In genomic region chr16:90142247-90142573, GRCm38 (mm10) we compare ENCODE assay signal across 8 mouse cellular contexts. TPM values are rescaled to one million over a fixed set of nuclear protein-coding genes. Genes with fewer than 3 reads are reported as not detected.
DNase-seq lines count a peak whose midpoint lies in the region; ATAC-seq lines count a peak whose summit lies in the region.

No protein-coding gene starts in this region.

- peak overlapping the region; percentile 79 for H3K9ac ChIP-seq in liver, embryonic 11.5 days (ENCODE audit: low read depth, low read length)
- peak overlapping the region; percentile 78 for H3K9ac ChIP-seq in heart, embryonic 15.5 days

- H3K4me3 ChIP-seq in liver, embryonic 11.5 days (ENCODE audit: low read depth, low read length) = peak overlapping the region; percentile 76
- peak overlapping the region; percentile 60 for H3K4me3 ChIP-seq in brown adipose tissue, adult 24 weeks (ENCODE audit: insufficient read depth, low read depth, low read length)
- peak overlapping the region; percentile 68 for H3K4me3 ChIP-seq in heart, embryonic 15.5 days
- H3K4me3 ChIP-seq in midbrain, embryonic 10.5 days = peak overlapping the region; percentile 75

- no peak overlapping the region for H3K27ac ChIP-seq in liver, embryonic 11.5 days (ENCODE audit: low read depth, low read length)
- no peak overlapping the region for H3K27ac ChIP-seq in brown adipose tissue, adult 24 weeks (replicated peaks; ENCODE audit: low read depth, low read length)
- H3K27ac ChIP-seq in heart, embryonic 15.5 days = no peak overlapping the region
- peak overlapping the region; percentile 98 for H3K27ac ChIP-seq in midbrain, embryonic 10.5 days (replicated peaks)

- H3K4me2 ChIP-seq in liver, embryonic 11.5 days = peak overlapping the region; percentile 100
- peak overlapping the region; percentile 98 for H3K4me2 ChIP-seq in heart, embryonic 15.5 days

- no peak for DNase-seq in liver, embryonic 11.5 days (ENCODE audit: low spot score)
- DNase-seq in liver = no peak
- DNase-seq in kidney, postnatal 10 days = peak; percentile 53
- DNase-seq in midbrain, embryonic 10.5 days (ENCODE audit: low spot score) = peak; percentile 53
- no peak for DNase-seq in ovary, postnatal 10 days (ENCODE audit: low spot score)

- ATAC-seq in liver, embryonic 11.5 days (replicated peaks; ENCODE audit: low FRiP score) = no peak
- ATAC-seq in heart, embryonic 15.5 days (replicated peaks; ENCODE audit: insufficient number of reproducible peaks, insufficient read depth, low FRiP score, low read depth) = no peak
- no peak for ATAC-seq in inflammation-experienced regulatory T-cells, adult 6 months

- WGBS in liver, embryonic 11.5 days = 2% methylated on average over 20 of the region's 20 CpGs
- WGBS in heart, embryonic 15.5 days = 2% methylated on average over 20 of the region's 20 CpGs
- WGBS in midbrain, embryonic 10.5 days = 2% methylated on average over 20 of the region's 20 CpGs

- no peaks in the 10 kb centered on the region for H3K27me3 ChIP-seq in liver, embryonic 11.5 days (replicated peaks; ENCODE audit: control insufficient read depth, insufficient read depth, low read length)
- H3K27me3 ChIP-seq in heart, embryonic 15.5 days = no peaks in the 10 kb centered on the region
- H3K27me3 ChIP-seq in midbrain, embryonic 10.5 days (ENCODE audit: low read depth, poor library complexity, severe bottlenecking) = peaks cover 84% of the 10 kb centered on the region

- H3K36me3 ChIP-seq in liver, embryonic 11.5 days (ENCODE audit: control insufficient read depth, insufficient read depth, low read length) = no peaks in the 10 kb centered on the region
- H3K36me3 ChIP-seq in heart, embryonic 15.5 days = no peaks in the 10 kb centered on the region
- H3K36me3 ChIP-seq in midbrain, embryonic 10.5 days = peaks cover 11% of the 10 kb centered on the region

- H3K4me1 ChIP-seq in liver, embryonic 11.5 days (replicated peaks; ENCODE audit: control insufficient read depth, insufficient read depth, low read length) = peaks cover 13% of the 10 kb centered on the region
- peaks cover 9% of the 10 kb centered on the region for H3K4me1 ChIP-seq in brown adipose tissue, adult 24 weeks (ENCODE audit: control insufficient read depth, insufficient read depth, insufficient read length, low read length)
- H3K4me1 ChIP-seq in heart, embryonic 15.5 days (replicated peaks) = peaks cover 27% of the 10 kb centered on the region
- H3K4me1 ChIP-seq in midbrain, embryonic 10.5 days = peaks cover 51% of the 10 kb centered on the region

- H3K9me3 ChIP-seq in liver, embryonic 11.5 days (ENCODE audit: control insufficient read depth, low read length) = no peaks in the 10 kb centered on the region
- no peaks in the 10 kb centered on the region for H3K9me3 ChIP-seq in heart, embryonic 15.5 days (replicated peaks)
- peaks cover 5% of the 10 kb centered on the region for H3K9me3 ChIP-seq in midbrain, embryonic 10.5 days (replicated peaks)

RNA-seq across cellular contexts. Expression of gene Tiam1, which starts 1.4 kb away (rescaled TPM):
- polyA plus RNA-seq in liver, embryonic 11.5 days (2014; fragmentation: Nextera tagmentation; extraction: Ambion mirVana) = 10.7 and 17.2 TPM in 2 replicates
- polyA plus RNA-seq in brown adipose tissue, adult 24 weeks (2012; ENCODE audit: insufficient read depth, insufficient read length, missing spikeins) = 9.3 and 15.9 TPM in 2 replicates
- 7.6 and 8.1 TPM in 2 replicates for polyA plus RNA-seq in heart, embryonic 15.5 days (2015; fragmentation: Nextera tagmentation; extraction: Ambion mirVana)
- 13.8 and 13.9 TPM in 2 replicates for polyA plus RNA-seq in midbrain, embryonic 10.5 days (2016; fragmentation: Nextera tagmentation; extraction: Ambion mirVana)
- 10 to 100 TPM; 31.4 to 71.7 (median 56.0) TPM for polyA plus RNA-seq in inflammation-experienced regulatory T-cells, adult 6 months (2017; shearing (Covaris generic))

Comparison
In these comparisons a context has a peak if more than half of its experiments do, and no peak if none do; other contexts are left out.
1. DNase-seq: peak in kidney, postnatal 10 days (single experiment) and midbrain, embryonic 10.5 days (single experiment); none in liver, embryonic 11.5 days (single experiment), liver (single experiment) and ovary, postnatal 10 days (single experiment).
2. Peak in every context shown above with its lines, with median percentiles within 50 percentile points of each other: H3K4me3 ChIP-seq.